Mouse (Mus musculus) hindbrain, embryonic 14.5 days (tissue): ENCODE measurements around the gene Pcnt. TPM values are rescaled to one million over a fixed set of nuclear protein-coding genes. Genes with fewer than 3 reads are reported as not detected.

Experiments
- polyA plus RNA-seq: library from polyadenylated mRNA; unstranded; fragments of >200 nt; fragmentation: Nextera tagmentation; extraction: Ambion mirVana; gene quantifications from 2 replicates; pipeline ENCODE4 v1.2.1, GENCODE M21; 2014

The Pcnt gene
- polyA plus RNA-seq, 1 experiment from 2014 or later: 7.8 TPM

Other genes starting within 250 kb of the Pcnt start
- 306 and 367 TPM in 2 replicates for gene Prmt2, start 204.9 kb downstream of the Pcnt start, polyA plus RNA-seq
- gene S100b, start 188.9 kb downstream of the Pcnt start, polyA plus RNA-seq: 2.9 and 4.4 TPM in 2 replicates
- gene Dip2a, start 97.5 kb downstream of the Pcnt start, polyA plus RNA-seq: 11.3 and 12.1 TPM in 2 replicates
- not detected in 2 replicates for gene AC141477.1, start 2.3 kb downstream of the Pcnt start, polyA plus RNA-seq
- not detected in 2 replicates for gene 2610028H24Rik, start 6.3 kb upstream of the Pcnt start, polyA plus RNA-seq
- 66.8 and 67.4 TPM in 2 replicates for gene Mcm3ap, start 26.1 kb upstream of the Pcnt start, polyA plus RNA-seq
- gene Ybey, start 26.3 kb upstream of the Pcnt start, polyA plus RNA-seq: 5.1 and 5.3 TPM in 2 replicates
- 36.2 and 39.9 TPM in 2 replicates for gene Lss, start 88.8 kb upstream of the Pcnt start, polyA plus RNA-seq
- not detected in 2 replicates for gene Spatc1l, start 119.5 kb upstream of the Pcnt start, polyA plus RNA-seq
- not detected in 2 replicates for gene Ftcd, start 132.9 kb upstream of the Pcnt start, polyA plus RNA-seq
- gene Col6a2, start 180.8 kb upstream of the Pcnt start, polyA plus RNA-seq: 15.7 and 19.9 TPM in 2 replicates